Mouse (Mus musculus) brain, adult 2 months (tissue): ENCODE measurements around the gene Masp2.
A peak's percentile ranks its signal among the peaks of the same experiment; 100 is the strongest.

Experiments used
- DNase-seq: peaks from one replicate; pipeline ENCODE4 v3.0.0; 2011; ENCODE audit warnings: low read depth, low spot score

The Masp2 gene

DNA sequence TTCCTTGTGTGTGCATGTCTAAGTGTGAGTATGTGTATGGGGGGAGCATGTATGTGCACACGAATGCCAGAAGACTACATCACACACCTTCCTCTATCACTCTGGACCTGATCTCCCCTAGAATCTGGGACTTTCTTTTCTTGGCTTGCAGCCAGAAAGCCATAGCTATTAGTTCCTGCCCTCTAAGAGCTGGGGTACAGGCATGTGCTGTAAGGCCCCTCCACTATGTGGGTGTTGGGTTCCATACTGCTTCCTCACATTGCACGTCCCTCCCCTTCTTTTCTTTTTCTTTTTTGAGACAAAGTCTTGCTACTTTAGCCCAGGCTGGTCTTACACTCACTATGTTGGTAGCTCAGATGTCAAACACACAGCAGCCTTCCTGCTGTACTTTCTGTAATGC is 33.0 kb downstream of the Masp2 start:
- DNase-seq = no peak

DNA sequence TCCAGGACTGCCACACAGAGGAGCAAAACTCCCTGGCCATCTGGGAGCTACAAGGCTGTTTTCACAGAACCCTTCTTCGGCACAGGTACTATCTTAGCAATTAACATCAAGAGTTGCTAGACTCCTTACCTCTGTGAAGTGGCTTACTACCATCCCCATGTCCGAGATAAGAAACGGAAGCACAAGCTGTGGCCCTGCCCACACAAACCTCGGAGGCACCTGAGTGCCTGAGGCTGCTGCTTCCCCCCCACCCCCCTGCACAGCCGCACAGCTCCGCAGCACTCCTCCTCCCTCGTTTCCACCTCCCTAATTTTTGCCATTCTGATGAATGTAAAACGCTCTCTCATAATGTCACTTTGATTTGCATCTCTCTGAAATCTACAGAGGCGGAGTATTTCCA is 35.9 kb downstream of the Masp2 start:
- peak; percentile 25 for DNase-seq

DNA sequence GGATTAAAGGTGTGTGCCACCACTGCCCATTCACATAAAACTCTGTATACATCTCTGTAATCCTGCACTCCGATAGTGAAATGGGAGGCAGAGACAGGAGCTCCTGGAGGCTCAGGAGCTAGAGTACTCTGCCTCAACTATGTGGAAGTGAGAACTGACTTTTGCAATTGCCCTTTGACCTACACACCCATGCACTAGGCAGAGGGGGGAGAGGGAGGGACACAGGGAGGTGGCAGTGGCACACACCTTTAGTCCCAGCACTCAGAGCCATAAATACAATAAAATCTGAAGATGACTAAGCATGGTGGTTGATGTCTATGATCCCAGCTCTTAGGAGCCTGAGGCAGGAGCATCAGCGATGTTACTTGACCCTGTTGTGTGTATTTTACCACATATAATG is 37.1 kb downstream of the Masp2 start:
- no peak for DNase-seq

DNA sequence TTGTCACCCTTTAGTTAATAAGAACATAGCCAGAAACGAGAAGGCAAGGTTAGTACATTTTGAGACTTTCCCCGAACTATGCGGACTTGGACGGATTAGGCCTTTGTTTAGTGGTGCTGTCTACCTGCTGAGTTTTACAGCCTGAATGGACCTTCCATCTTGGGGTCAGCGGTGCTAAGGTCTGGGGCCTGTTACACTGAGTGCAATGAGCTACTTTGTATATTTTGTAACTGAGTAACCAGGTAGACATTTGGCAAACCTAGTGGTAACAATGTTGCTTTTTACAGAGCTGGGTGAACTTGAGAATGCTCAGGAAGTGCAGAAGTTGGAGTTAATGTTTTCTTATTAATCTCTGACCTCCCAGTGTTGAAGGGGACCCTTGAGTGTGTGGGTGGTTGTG is 38.8 kb downstream of the Masp2 start:
- no peak for DNase-seq

DNA sequence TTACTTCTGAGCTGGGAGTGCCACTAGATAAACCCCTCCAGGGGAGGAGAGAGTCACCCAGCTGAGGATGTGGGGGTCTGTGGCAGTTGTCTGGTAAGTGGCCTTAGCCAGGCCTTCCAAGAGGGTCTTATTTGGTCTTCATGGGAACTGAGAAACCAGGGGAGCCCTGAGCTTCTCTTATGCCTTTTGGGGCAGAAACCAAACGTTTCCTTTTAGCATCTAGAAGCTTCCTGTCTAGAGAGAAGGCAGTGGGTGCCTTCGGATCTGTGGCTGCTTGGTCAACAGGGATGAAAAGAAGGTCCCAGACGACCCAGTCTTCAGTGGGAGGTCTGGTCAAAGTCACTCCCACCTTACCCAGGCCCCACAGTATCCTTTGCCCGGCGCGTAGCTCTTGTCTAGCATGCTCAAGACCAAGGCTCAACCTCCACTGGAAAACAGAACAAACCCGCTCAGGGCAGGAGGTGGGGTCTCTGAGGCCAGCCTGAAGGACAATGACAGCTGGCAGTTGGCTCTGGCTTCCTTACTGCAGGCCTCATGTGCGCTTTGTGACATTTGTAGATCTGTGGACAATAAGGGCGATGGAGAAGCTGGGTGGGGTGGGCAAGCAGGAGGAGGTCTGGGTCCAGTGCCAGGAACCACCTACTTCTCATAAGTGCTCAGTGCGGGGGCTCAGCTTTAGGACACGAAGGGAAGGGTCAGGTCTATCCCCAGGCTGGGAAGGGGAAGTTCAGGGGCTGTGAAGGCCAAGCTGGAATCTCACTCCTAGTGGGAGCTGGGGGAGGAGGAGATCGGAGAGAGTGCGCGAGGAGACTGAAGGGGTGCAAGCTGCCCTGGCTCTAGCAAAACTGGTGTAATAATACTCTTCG is 41.2 kb downstream of the Masp2 start, which contains the start of gene Gm572:
Gene Gm572 (plus strand): TSS at position 27 of the 866 bp plus-strand sequence.
- no peak for DNase-seq

DNA sequence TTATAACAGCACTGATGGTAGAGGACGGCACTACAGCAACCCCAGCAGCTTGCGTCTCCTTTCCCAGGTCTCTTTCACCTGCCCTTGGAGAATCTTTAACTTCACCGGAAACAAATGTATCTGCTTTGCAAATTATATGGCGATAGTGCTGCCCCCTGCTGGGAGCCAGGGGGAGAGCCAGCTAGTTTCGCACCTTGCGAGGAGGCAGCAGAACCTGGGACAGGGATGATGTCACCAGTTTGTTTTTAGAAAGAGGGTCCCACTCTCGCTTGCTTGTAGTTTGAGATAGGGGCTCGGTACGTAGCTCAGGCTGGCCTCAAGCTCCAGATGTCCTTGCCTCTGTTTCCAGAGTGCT is 41.8 kb downstream of the Masp2 start:
- peak; percentile 75 for DNase-seq

DNA sequence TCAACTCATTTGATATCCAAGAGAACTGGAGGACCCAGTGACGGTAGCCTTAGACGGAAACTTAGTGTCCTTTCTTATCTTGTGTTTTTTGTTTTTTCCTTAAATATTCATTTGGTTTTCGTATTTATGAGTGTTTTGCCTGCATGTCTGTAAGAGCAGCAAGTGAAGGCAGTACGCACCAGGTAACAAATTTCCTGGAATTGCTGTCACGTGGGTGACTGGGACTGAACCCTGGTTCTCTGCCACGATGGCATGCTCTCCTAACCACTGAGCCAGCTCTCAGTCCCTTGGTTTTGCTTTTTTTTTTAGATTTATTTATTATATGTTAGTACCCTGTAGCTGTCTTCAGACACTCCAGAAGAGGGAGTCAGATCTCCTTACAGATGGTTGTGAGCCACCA is 42.6 kb downstream of the Masp2 start:
- DNase-seq = no peak

DNA sequence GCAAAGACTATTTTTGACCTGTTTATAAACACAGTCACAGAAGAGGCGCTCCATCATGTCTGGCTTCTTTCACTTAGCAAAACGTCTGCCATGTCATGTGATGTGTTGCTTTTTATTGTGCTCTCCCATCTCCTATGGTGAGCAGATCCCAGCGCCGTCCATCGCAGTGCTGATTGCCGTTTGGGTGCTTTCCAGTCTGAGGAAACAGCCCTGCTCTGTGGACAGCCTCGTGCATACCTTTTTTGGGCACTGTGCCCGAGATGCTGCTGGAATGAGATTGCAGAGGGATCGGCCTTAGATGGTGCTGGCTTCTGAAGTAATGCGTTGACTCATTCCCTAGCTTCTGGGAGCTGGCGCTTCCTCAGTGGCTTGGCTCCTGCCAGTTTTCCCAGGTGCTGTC is 44.3 kb downstream of the Masp2 start:
- DNase-seq = peak; percentile 92

DNA sequence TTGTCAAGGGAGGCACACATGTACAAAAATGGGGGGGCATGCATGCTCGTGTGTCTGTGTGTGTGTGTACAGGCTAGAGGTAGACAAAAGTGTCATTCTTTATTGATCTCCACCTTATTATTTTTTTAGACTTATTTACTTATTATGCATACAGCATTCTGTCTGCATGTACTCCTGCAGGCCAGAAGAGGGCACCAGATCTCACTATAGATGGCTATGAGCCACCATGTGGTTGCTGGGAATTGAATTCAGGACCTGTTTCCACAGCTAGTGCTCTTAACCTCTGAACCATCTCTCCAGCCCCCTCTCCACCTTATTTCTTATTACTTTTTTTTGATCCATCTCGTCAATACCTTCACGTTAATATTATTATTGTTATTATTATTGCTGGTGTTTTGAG is 47.0 kb downstream of the Masp2 start:
- DNase-seq = no peak

DNA sequence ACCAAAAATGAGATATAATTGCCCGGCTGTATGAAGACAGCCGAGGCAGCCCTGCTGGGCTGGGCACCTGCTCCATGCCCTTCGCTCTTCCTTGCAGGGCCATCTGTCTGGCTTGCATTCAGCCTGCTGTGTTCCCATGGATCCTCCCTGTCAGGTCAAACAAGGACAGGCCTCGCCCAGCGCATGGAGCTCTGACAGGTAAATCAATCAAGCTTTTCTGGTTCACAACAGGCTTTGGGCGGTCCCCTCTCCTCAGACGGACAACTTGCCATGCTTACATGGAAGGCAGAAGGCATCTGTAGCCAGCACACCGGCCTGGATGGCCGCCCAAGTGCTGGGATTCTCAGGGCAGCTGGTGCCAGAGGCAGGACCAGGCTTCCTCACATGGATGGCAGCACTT is 48.7 kb downstream of the Masp2 start:
- peak; percentile 90 for DNase-seq

DNA sequence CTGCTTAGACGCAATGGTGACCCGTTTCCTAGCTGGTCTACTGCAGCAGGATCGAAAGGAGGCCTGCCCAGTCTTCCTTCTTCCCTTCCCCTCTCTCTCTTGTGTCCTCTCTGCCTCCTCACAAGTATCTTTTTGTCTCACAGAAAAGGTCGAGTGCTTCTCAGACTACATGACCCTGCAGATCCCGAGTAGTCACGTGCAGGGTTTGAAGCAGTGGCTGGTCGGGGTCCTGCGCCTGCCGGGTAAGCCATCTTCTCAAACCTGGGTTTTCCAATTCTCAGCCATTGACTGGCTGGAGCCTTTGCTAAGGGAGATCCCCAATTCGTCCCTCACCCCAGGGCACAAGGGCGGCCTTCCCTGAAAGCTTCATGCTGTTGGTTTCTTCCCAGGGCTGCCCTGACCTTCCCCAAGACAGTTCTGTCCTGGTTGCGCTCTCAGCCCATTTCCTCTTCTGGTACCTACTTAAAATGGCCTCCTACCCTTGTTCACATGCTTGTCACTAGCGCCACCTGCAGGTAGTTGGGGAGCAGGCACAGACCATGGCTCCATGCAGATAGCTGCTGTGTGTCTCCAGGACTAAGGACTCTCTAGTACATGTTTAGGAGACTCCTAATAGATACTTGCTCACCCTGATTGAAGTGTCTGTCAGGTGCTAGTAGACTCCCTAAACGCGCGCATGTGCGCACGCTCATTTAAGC is 52.5 kb downstream of the Masp2 start:
- DNase-seq = peak; percentile 48

DNA sequence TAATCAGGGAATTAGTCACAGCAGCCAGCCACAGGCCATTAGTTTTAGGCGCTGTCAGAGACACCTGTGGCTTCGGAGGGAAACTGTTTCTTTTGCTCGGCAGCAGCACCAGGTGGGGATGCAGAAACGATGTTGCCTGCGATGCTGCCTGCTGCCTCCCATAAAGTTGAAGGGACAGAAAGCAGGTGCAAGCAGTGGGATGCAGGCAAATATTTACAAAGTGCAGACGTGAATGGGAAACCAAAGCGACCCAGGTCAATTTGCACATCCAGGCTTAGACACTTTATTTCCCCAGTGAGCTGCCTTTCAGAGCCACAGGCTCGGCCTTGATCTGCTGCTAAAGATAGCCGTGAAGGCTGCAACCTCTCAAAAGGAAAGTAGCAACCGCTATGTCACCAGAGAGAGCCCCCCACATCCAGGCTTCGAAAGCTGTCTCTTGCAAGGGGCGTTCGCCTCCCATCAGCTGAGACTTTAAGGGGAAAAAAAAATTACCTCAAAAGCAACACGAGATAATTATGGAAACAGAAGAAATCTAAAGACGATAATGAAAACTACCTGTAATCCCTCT is 54.4 kb downstream of the Masp2 start:
- DNase-seq = no peak

DNA sequence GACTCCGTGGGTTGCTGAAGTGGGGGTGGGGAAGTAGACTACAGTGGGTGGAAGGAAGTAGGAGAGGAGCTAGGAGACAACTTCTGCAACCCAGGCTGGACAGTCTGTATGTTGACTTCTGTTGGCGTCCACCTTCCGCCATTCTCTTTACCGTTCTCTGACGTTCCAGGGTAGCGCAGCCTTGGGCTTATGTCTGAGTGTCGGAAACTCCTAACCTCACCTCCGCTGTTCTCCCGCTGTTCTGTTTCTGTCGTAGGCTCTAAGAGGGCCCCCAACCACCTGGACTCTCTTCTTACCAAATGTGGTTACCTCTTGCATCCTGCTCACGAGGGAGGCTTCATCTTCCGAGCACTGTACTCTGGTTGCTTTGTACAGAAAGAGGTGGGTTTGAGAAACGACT is 55.4 kb downstream of the Masp2 start:
- DNase-seq = no peak

DNA sequence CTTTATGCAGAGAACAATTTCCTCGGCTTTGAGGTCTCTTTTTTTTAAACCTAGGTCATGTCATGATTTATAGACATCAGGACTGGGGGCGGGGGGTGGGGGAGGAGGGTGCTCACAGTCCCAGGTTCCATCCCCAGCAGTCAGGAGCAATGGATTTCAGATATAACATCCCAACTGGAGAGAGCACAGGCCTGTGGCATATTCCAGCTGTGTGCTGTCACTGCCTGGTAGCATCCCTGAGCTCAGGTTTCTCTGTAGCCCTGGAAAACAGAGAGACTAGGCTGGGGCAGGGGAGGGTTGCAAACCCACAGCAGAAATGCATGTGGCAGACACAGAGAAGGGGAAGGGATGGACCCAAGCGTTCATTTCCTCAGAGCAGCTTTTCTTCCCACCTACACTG is 57.8 kb downstream of the Masp2 start:
- DNase-seq = no peak

DNA sequence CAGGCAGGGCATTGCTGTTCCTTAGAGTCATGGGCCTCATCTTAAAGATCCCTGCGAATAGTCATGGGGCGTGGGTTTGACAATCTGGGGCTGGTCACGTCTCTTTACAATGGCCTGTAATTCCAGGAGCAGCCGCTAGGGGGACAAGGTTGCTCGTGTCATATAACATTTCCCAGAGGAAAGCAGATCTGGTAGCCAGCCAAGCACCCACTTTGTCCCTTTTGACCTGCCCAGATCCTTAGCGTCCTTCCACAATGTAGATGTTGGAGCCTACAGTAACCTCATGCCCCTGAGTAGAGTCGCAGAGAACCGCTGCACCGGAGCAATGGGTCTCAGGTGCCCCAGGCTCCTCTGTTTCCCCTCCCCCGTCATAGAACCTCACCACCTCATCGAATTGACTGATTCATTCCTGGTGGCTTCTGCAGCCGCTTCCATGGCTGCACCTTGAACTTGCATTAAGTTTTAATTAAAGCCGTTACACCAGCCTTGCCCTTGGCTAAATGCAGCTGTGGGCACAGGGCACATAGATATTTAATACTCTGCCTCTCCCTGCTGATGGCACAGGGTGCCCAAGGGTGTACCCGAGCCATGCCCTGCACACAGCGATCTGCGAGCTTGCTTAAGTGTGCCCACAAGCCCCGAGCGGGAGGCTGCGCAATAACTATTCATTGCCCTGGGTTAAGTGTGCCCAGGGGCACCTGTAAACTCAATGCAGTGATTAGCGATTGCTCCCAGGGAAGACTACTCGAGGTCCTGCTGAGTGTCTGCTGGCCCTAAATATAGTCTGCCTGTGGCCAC is 60.0 kb downstream of the Masp2 start:
- DNase-seq = peak; percentile 67

DNA sequence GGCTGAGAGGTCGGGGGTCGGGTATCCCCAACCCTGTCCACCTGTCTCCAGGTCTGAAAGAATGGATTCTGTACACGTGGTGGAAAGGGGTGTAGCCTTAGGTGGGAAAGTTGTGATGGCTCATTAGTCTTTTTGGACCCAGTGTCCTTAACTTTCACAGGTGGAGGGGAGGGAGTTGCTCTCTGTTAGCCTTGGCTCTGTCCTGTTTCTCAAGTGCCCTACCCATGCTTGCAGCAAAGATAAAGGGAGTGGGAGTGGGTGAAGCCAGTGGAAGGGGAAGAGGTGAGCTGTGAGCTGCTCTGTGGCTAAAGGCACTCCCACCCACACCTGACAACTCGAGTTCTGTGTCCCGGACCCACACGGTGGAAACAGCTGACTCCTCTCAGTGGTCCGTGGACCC is 61.0 kb downstream of the Masp2 start:
- DNase-seq = no peak

DNA sequence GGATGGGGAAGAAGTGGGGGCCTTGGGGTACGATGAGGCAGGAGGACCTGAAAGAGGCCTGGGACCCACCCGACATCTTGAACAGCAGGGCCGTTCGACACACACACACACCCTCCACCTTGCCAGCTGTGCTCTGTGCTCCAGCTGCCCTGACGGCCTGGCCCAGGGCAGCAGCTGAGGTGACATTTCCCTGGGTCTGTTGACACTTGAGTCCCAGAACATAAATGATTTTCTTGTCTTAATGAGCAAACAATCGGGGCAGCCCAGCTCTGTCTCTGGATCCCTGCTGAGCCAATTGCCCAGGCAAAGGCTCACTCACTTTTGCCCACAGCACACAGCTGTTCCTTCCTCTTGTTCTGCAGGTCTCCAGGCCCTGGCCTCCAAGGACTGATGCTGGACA is 61.7 kb downstream of the Masp2 start:
- DNase-seq = no peak
